Mouse (Mus musculus): Measurements from ENCODE around the gene Grcc10.

DNA sequence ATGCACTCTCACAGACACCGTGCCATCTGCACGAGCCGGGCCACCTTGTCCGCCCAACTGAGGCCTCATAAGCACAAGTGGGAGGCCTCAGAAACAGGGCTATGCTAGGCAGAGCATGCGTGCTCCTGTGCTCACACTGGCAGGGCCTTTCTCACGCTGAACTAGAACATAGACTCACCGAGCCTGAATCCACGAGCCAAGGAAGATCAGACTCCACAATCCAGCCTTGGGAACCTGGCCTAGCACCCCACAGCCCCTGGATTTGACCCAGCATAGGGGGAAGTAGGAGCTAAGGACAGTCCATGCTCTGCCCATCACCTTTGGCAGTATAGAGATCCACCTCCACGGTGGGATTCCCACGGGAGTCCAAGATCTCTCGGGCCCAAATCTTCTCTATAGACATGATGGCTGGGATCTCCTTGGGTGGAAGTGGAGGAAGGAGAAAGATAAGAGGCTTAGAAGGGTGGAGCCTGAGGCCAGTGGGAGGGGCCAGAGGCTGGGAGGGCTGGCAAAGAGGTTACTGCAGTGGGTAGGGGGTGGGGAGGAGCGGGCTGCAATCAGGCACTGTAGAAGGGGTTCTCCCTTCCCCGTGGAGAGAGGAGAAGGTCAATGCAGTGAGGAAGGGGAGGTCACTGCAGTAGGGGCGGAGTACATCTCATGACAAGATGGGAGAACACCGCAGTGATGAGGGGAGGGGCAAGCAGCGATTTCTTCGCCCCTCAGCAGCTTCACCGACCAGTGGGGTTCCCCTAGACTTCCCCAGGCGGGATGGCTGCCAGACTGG is 26.9 kb upstream of the Grcc10 start:
- TF ChIP-seq GATA1 (IDR thresholded peaks at IDR 0.05; ENCODE audit: low read length) (no peak), TAL1 (IDR thresholded peaks at IDR 0.05; ENCODE audit: low read length) (no peak)

All from erythroblast, embryonic 14.5 days (primary cell).